Mouse (Mus musculus) midbrain, embryonic 16.5 days (tissue): ENCODE data around the gene Rinl. TPM values are rescaled to one million over a fixed set of nuclear protein-coding genes. Genes with fewer than 3 reads are reported as not detected.

Experiments
- ATAC-seq: fragments of 200-750 bp; cut with Nextera tagmentation; 2 replicates; pipeline ENCODE4 v1.8.0; 2017; ENCODE audit warnings: moderate TSS enrichment
- H3K27ac ChIP-seq: fragments of 300-500 bp; sonication (generic); 2 replicates; pipeline ENCODE4 v1.5.1; 2014; ENCODE audit warnings: mild to moderate bottlenecking, low read length, mixed read lengths
- H3K27me3 ChIP-seq: fragments of 300-500 bp; sonication (generic); 2 replicates; pipeline ENCODE4 v1.6.1; 2014; ENCODE audit warnings: low read depth, low read length, mixed read lengths; ENCODE audit not compliant: control insufficient read depth, insufficient read depth
- H3K36me3 ChIP-seq: fragments of 300-500 bp; sonication (generic); 2 replicates; pipeline ENCODE4 v1.6.1; 2014; ENCODE audit warnings: mild to moderate bottlenecking, low read length, moderate library complexity, mixed read lengths; ENCODE audit not compliant: control insufficient read depth, insufficient read depth
- H3K4me1 ChIP-seq: fragments of 300-500 bp; sonication (generic); 2 replicates; pipeline ENCODE4 v1.6.1; 2014; ENCODE audit warnings: mild to moderate bottlenecking, low read length, mixed read lengths; ENCODE audit not compliant: control insufficient read depth, insufficient read depth
- H3K4me2 ChIP-seq: fragments of 300-500 bp; sonication (generic); 2 replicates; pipeline ENCODE4 v1.6.1; 2014; ENCODE audit warnings: mild to moderate bottlenecking, low read length, mixed read lengths
- H3K4me3 ChIP-seq: fragments of 300-500 bp; sonication (generic); 2 replicates; pipeline ENCODE4 v1.5.1; 2014; ENCODE audit warnings: low read depth, mild to moderate bottlenecking, low read length, moderate library complexity, mixed read lengths
- H3K9ac ChIP-seq: fragments of 300-500 bp; sonication (generic); 2 replicates; pipeline ENCODE4 v1.6.1; 2014; ENCODE audit warnings: low read depth, low read length, mixed read lengths
- H3K9me3 ChIP-seq: fragments of 300-500 bp; sonication (generic); replicated peaks from 2 replicates; pipeline ENCODE4 v1.6.1; 2014; ENCODE audit warnings: mild to moderate bottlenecking, low read length, mixed read lengths; ENCODE audit not compliant: control insufficient read depth, poor library complexity, severe bottlenecking
- WGBS: fragments of 180-500 bp; shearing (Covaris S2); extraction: QIAGEN DNeasy Blood & Tissue Kit; methylation state at CpG from one replicate; pipeline ENCODE4 v1.1.7; 2014; 5-methylcytosine and 5-hydroxymethylcytosine counted together
- polyA plus RNA-seq: library from polyadenylated mRNA; unstranded; fragments of >200 nt; fragmentation: Nextera tagmentation; extraction: Ambion mirVana; gene quantifications from 2 replicates; pipeline ENCODE4 v1.2.1, GENCODE M21; 2015

The Rinl gene
- 2.2 and 2.9 TPM in 2 replicates for polyA plus RNA-seq

DNA sequence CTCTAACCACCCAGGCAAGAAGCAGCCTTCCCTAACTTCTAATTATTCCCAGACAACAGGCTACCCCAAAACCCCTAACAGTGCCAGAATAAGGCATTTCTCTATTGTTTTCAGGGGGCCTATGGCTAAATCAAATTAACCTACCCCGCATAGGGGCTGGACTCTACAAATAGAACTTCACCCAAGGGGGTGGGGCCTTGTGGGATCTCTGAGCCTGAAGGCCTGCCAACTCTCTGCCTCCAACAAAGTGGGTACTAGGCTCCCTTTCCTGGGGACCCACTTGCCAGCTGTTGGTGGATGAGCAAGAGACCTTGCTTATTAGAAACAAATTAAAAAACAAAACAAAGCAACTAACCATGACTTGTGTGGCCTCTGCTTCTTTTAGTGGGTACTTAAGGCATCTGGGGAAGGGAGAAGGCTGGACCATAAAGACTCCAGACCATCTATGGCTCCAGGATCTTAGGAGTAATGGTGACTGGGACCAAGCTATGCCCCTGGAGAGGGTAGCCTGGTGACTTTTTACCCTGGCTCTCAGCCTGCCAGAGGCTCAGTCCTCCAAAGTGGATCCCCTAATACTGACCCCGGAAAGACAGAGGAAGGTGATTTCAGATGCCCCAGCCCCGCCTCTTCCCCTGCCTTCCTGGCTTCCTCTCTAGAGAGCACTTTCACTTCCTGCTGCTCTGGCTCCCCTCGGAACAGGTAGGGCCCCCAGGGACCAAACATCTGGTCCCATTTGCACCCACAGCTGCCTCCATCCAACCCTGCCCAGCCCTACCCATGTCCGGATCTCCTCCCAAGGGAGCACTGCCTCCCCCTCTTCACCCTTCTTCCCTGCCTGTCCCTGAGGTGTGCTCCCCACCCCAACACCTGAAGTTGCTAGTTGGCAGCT is at the start of gene Rinl:
TSS of gene Rinl (plus strand) at position 663 of the 889 bp plus-strand sequence.
- Histone ChIP-seq H3K4me3 (no peak within 1 kb of the TSS), H3K27ac (no peak within 1 kb of the TSS), H3K4me1 (no peaks in the 10 kb centered on the region), H3K9ac (no peak within 1 kb of the TSS), H3K4me2 (no peak within 1 kb of the TSS), H3K36me3 (0 out of 2 replicates have a peak, but pooled peaks cover 2% of the 10 kb centered on the region), H3K27me3 (no peaks in the 10 kb centered on the region), H3K9me3 (no peaks in the 10 kb centered on the region)
- 76% methylated on average over 5 of the region's 5 CpGs for WGBS
- no peak for ATAC-seq

DNA sequence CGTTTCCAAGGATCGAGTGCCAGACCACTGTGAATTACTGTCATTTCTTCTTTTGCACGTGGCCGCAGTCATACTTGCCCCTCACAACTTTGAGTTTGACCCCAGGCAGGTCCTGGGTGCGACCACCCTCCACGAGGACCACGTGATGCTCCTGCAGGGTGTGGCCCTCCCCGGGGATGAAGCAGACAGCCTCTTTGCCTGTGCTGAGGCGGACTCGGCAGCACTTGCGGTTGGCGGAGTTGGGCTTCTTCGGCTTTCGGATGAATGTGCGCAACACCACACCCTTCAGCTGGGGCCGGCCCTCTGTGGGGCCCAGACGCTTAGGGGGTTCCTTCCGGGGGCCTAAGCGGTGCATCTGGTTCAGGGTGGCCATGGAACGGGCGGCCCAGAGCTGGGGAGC is 48.9 kb upstream of the Rinl start:
- H3K4me1 ChIP-seq = peaks cover 7% of the 10 kb centered on the region
- WGBS = 95% methylated on average over 21 of the region's 21 CpGs
- H3K9ac ChIP-seq = no peak overlapping the region
- no peak overlapping the region for H3K4me2 ChIP-seq
- H3K27ac ChIP-seq = no peak overlapping the region
- H3K9me3 ChIP-seq = no peaks in the 10 kb centered on the region
- no peak overlapping the region for H3K4me3 ChIP-seq
- no peak for ATAC-seq
- H3K27me3 ChIP-seq = no peaks in the 10 kb centered on the region
- peaks cover 11% of the 10 kb centered on the region; the same call in 1 of the 2 replicates for H3K36me3 ChIP-seq

DNA sequence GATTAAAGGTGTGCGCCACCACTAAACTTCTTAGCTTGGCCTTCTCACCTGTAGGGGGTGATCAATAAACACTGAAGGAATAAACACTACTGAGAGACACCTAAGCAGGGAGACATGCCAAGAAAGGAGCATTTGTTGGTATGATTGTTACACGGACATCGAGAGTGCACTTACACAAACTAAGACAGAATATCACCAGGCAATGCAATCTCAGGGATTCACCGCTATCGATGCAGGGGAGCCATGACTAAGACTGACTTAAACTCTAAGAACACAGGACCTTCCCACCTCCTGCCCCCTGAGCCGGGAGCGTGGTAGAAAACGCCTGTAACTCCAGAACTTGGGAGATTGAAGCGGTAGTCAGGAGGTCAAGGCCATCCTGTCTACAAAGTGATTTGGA is 47.8 kb upstream of the Rinl start:
- Histone ChIP-seq H3K9me3 (no peaks in the 10 kb centered on the region), H3K4me2 (peak overlapping the region; percentile 72), H3K36me3 (peaks cover 11% of the 10 kb centered on the region; the same call in 1 of the 2 replicates), H3K4me1 (peaks cover 7% of the 10 kb centered on the region), H3K27me3 (no peaks in the 10 kb centered on the region), H3K4me3 (peak overlapping the region; percentile 66), H3K9ac (peak overlapping the region; percentile 61), H3K27ac (peak overlapping the region; percentile 48)
- ATAC-seq = no peak
- 40% methylated on average over 9 of the region's 9 CpGs for WGBS

DNA sequence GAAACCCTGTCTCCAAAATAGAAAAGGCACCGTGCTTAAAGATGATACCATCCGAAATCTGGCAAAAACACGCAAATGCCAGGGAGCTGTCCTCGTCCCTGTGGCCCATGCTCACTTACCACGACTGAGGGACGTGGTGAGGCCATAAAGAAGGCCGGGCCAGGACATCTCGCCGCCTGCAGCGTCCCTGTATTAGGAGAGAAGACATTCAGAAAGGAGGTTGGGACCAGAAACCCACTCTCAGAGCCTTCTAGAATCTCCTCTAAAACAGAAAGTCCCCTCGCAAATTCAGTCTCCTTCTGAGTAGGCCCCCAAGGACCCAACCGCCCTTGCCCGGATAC is 47.4 kb upstream of the Rinl start:
- ATAC-seq = peak; percentile 26; the same call in 1 of the 2 replicates
- Histone ChIP-seq H3K27ac (peak overlapping the region; percentile 48), H3K4me1 (peaks cover 7% of the 10 kb centered on the region), H3K9ac (peak overlapping the region; percentile 61), H3K27me3 (no peaks in the 10 kb centered on the region), H3K36me3 (peaks cover 11% of the 10 kb centered on the region; the same call in 1 of the 2 replicates), H3K4me2 (peak overlapping the region; percentile 72), H3K9me3 (no peaks in the 10 kb centered on the region), H3K4me3 (peak overlapping the region; percentile 66)
- WGBS = 2% methylated on average over 13 of the region's 13 CpGs

GRCm38 (mm10) chr7:28741709-28742438 is 46.9 kb upstream of the Rinl start, which contains the start of the genes Mrps12 and Sars2:
TSS of gene Mrps12 (minus strand) at chr7:28741820.
TSS of gene Sars2 (plus strand) at chr7:28741992.
- WGBS = under 1% methylated on average over 39 of the region's 39 CpGs
- peak within 1 kb of the TSS; percentile 72 for H3K4me2 ChIP-seq
- H3K36me3 ChIP-seq = peaks cover 9% of the 10 kb centered on the region; the same call in 1 of the 2 replicates
- ATAC-seq = peak; percentile 99
- peak within 1 kb of the TSS; percentile 69 for H3K9ac ChIP-seq
- no peaks in the 10 kb centered on the region for H3K27me3 ChIP-seq
- H3K27ac ChIP-seq = peak within 1 kb of the TSS; percentile 91
- no peaks in the 10 kb centered on the region for H3K9me3 ChIP-seq
- H3K4me1 ChIP-seq = peaks cover 7% of the 10 kb centered on the region
- peak within 1 kb of the TSS; percentile 66 for H3K4me3 ChIP-seq

DNA sequence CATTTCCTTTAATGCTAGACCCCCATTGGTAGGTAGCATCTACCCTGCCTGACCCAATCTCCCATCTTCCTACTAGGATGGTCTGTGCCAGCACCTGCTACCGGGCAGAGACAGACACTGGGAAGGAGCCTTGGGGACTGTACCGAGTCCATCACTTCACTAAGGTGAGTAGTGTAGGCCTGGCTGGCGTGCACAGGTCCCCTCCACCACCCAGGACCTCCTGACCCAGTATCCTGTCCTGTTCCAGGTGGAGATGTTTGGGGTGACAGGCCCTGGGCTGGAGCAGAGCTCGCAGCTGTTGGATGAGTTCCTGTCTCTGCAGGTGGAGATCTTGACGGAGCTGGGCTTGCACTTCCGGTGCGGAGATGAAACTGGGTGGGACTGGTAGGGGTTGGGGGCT is 38.8 kb upstream of the Rinl start:
- no peaks in the 10 kb centered on the region for H3K27me3 ChIP-seq
- no peaks in the 10 kb centered on the region for H3K4me1 ChIP-seq
- no peak overlapping the region for H3K4me2 ChIP-seq
- no peak for ATAC-seq
- no peak overlapping the region for H3K27ac ChIP-seq
- no peaks in the 10 kb centered on the region for H3K36me3 ChIP-seq
- no peaks in the 10 kb centered on the region for H3K9me3 ChIP-seq
- H3K4me3 ChIP-seq = no peak overlapping the region
- 98% methylated on average over 7 of the region's 7 CpGs for WGBS
- no peak overlapping the region for H3K9ac ChIP-seq

- Histone ChIP-seq H3K4me2 (peak within 1 kb of the TSS; percentile 52), H3K36me3 (peaks cover 9% of the 10 kb centered on the region; the same call in 1 of the 2 replicates), H3K4me3 (peak within 1 kb of the TSS; percentile 22), H3K27me3 (peaks cover 6% of the 10 kb centered on the region; the same call in 1 of the 2 replicates), H3K4me1 (peaks cover 5% of the 10 kb centered on the region), H3K9me3 (no peaks in the 10 kb centered on the region), H3K27ac (no peak within 1 kb of the TSS), H3K9ac (peak within 1 kb of the TSS; percentile 50)
- ATAC-seq = no peak
- 2% methylated on average over 16 of the region's 17 CpGs for WGBS
Observed at GRCm38 (mm10) chr7:28756079-28756478, 32.7 kb upstream of the Rinl start, which contains the start of gene Ccer2. TSS of gene Ccer2 (plus strand) at chr7:28756174.

- Histone ChIP-seq H3K36me3 (peaks cover 13% of the 10 kb centered on the region; the same call in 1 of the 2 replicates), H3K4me1 (peaks cover 5% of the 10 kb centered on the region)
- no peak for ATAC-seq
Observed at GRCm38 (mm10) chr7:28758623-28759022, 30.1 kb upstream of the Rinl start.

More at GRCm38 (mm10) chr7:28758623-28759022, 30.1 kb upstream of the Rinl start:
- Histone ChIP-seq H3K27ac (no peak overlapping the region), H3K27me3 (peaks cover 6% of the 10 kb centered on the region; the same call in 1 of the 2 replicates), H3K4me3 (no peak overlapping the region), H3K9me3 (no peaks in the 10 kb centered on the region), H3K4me2 (no peak overlapping the region), H3K9ac (no peak overlapping the region)
- 80% methylated on average over 13 of the region's 13 CpGs for WGBS
